Mouse (Mus musculus) stomach, postnatal 0 days (tissue): ENCODE results near the gene Eml1.

Source experiments
- CTCF ChIP-seq: IDR thresholded peaks from 2 replicates; pipeline ENCODE4 v1.5.1; 2016; ENCODE audit warnings: antibody characterized with exemption, low read depth, mild to moderate bottlenecking, moderate library complexity
- EP300 ChIP-seq: optimal IDR thresholded peaks from 2 replicates; pipeline ENCODE3; 2016; ENCODE audit warnings: antibody characterized with exemption

- TF ChIP-seq CTCF (no peak), EP300 (no peak)
These were observed 182.3 kb downstream of the Eml1 start for GRCm38 (mm10) chr12:108553079-108553478.
